Mouse (Mus musculus) hematopoietic stem cell, adult 5-6 weeks (primary cell): Measurements from ENCODE around the gene Lamc1. TPM values are rescaled to one million over a fixed set of nuclear protein-coding genes. Genes with fewer than 3 reads are reported as not detected.
A peak's percentile ranks its signal among the peaks of the same experiment; 100 is the strongest.

Experiments used
- ATAC-seq, 2 experiments: fragments of 125-278 bp in 1 of 2; replicated peaks in 1 of 2; 2 replicates each; pipeline ENCODE4 v1.8.0; 2016 to 2017; ENCODE audit warnings: inconsistent platforms in 2 of 2, mild to moderate bottlenecking in 2 of 2, moderate number of reproducible peaks in 2 of 2, low read depth in 1 of 2, moderate TSS enrichment in 1 of 2; ENCODE audit not compliant: low FRiP score in 2 of 2, poor library complexity in 2 of 2, severe bottlenecking in 2 of 2, insufficient read depth in 1 of 2, low TSS enrichment in 1 of 2
- total RNA-seq: library from RNA; stranded (forward); fragments of 172-1452, 232-1000 nt; gene quantifications from 2 replicates; pipeline ENCODE4 v1.2.3, GENCODE M21; 2017

The Lamc1 gene
- total RNA-seq, 1 experiment from 2014 or later = 5.5 TPM

DNA sequence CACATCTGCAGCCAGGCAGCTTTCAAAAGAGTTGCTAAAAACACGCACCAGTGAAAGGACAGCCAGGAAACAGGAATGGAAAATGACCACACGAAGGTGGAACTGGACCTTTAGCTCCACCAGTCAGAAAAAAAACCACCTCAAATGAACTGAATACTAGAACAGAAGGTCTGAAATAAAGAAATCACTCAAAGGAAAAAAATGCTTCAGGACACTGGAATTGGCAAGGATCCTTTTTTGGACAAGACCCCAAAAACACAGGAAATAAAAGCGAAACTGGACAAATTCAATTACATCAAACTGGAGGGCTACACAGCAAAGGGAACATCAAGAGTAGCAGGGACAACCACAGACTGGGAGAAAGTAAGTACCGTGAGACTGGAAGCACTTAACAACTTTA is 97.0 kb downstream of the Lamc1 start:
- no peak for ATAC-seq

GRCm38 (mm10) chr1:153231681-153232080 is 100.9 kb downstream of the Lamc1 start:
- no peak for ATAC-seq

DNA sequence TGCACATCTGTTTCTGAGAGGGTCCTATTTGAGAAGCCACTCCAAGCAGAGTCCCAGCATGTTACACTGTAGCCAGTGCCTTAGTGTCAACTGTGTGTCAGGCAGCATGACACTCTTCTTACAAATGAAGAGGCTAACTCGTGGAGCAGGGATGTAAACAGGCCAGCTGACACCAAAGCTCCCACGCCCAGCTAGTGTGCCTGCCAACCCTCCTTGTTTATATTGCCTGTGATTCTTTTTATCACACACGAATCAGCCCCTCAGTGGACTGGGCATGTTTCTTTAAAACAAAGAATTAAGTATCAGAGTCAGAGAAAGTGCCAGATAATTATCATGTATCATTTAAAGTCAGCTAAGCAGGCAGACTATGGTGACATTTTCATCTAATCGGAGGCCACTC is 104.7 kb downstream of the Lamc1 start:
- ATAC-seq = no peak

GRCm38 (mm10) chr1:153227096-153227495 is 105.5 kb downstream of the Lamc1 start:
- ATAC-seq = no peak

- no peak for ATAC-seq
These were observed 106.5 kb downstream of the Lamc1 start for GRCm38 (mm10) chr1:153225786-153226725.

GRCm38 (mm10) chr1:153224331-153224730 is 108.3 kb downstream of the Lamc1 start:
- no peak for ATAC-seq

DNA sequence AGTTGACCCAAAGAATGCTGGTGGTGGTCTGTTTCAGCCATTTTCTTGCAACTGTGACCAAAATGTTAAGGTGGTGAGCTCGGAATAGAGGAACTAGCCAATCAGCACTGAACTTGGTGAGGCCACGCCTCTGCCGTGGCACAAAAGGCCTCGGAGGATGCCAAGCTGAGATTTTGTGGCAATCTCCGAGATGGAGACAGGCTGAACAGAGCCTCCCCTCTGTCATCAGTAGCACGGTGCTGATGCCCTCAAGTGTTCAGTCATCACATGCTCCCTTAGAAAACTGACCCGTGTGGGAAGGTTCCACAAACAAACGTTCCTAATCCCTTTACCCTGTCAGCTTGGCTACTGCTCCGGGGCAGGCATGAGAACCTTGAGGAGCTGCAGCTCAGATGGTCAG is 113.2 kb downstream of the Lamc1 start:
- no peak for ATAC-seq

DNA sequence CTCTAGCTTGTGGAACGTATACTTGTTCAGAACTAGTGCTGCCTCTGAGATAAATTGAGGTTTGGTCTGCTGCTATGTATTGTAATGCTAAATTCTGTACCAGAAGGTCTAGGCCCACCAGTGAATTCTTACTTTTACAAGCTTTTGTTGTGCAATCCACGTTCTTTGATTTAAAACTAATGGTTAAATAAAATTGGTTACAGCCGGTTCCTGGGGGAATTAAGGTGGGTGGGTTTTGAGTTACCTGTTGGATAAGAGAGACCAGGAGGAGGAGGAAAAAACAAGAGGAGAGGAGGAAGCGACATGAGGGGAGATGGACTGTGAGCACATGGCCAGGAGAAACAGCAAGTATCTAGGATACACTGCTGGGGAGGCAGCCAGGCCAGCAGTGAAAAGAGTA is 116.1 kb downstream of the Lamc1 start:
- ATAC-seq = no peak

DNA sequence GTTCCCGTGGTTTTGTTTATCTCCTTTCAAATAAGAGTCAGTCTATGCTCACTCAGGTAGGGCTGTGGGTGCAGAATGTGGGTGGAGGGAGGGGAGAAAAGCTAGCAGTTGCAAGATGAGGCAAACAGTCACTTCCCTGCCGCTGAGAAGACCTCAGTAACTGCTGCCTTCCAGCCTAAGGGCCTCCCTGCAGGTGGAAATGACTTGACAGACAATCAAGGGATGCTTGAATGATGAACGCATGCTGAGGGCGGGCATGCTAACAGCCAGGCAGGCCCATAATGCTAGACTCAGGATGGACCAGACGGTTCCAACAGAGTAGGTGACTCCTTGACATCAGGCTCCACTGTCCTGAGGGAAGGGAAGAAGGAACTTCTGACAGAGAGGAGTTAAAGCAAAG is 116.9 kb downstream of the Lamc1 start:
- ATAC-seq = no peak

GRCm38 (mm10) chr1:153210992-153211391 is 121.6 kb downstream of the Lamc1 start:
- no peak for ATAC-seq

GRCm38 (mm10) chr1:153210198-153210597 is 122.4 kb downstream of the Lamc1 start:
- no peak for ATAC-seq

DNA sequence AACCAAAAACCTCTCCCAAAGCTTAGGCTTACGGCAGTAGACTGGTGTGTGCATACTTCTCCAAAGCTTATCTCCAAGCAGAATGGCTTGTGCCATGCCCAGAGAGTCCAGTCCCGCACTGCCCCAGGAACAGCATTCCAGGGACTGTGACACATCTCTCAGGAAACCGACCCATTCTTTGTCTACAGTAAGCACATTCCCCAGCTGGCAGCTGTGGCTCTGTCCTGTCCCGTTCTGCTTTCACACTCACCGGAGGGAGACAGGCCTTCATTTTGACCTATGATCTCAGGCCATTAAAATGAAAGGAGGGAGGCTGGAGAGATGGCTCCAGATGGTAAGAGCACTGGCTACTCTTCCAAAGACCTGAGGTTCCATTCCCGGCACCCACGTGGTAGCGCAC is 130.4 kb downstream of the Lamc1 start:
- no peak for ATAC-seq

- no peak for ATAC-seq
These were observed 131.1 kb downstream of the Lamc1 start for GRCm38 (mm10) chr1:153201448-153201847.

DNA sequence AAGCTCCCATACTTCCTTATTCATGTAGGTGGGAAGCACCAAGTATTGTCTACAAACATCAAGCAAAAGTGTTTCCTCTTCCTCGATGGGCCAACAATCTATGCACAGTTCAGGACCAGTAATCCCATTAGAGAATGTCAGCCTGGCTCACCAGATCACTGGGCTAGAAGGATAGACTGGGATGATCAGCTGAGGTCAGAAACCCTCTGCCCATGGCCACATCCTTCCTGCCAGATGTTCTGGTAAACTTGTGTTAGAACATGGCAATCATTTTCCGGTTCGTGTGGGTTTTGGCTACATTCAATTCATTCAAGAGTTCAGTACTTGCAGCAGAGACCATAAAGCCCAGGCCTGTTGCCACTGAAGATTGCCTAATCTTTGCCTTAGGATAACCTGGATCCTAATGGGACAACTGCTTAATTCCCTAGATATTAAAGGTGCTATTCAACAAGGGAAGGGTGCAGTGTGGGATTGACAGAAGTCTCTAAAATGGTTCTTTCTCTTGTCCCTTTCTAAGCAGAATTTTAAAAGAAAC is 135.2 kb downstream of the Lamc1 start:
- ATAC-seq = peak; percentile 87 to 88

- no peak for ATAC-seq
These were observed 139.6 kb downstream of the Lamc1 start for GRCm38 (mm10) chr1:153192945-153193344.

DNA sequence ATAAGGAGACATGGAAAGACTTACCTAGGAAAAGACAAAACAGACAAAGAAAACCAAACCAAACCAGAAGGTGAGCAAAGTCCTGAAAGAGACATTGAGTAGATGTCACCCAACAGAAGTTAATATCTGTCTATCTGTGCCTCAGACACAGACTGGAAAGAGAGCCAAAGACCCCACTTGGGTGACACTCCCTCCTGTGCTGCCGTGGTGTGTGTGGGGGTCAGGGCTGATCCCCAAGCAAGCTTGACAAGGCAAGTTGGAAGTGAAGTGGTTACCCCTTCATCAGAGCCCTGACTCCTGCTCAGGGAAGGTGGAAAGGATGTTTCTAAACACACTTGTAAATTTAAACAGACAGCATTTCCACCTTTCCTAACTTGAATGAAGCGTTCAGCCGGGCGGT is 140.2 kb downstream of the Lamc1 start:
- no peak for ATAC-seq

GRCm38 (mm10) chr1:153191943-153192329 is 140.7 kb downstream of the Lamc1 start:
- ATAC-seq = no peak

GRCm38 (mm10) chr1:153191237-153191942 is 141.2 kb downstream of the Lamc1 start:
- ATAC-seq = no peak
